9 mouse cellular contexts compared by ENCODE assay signal in the genomic region with DNA sequence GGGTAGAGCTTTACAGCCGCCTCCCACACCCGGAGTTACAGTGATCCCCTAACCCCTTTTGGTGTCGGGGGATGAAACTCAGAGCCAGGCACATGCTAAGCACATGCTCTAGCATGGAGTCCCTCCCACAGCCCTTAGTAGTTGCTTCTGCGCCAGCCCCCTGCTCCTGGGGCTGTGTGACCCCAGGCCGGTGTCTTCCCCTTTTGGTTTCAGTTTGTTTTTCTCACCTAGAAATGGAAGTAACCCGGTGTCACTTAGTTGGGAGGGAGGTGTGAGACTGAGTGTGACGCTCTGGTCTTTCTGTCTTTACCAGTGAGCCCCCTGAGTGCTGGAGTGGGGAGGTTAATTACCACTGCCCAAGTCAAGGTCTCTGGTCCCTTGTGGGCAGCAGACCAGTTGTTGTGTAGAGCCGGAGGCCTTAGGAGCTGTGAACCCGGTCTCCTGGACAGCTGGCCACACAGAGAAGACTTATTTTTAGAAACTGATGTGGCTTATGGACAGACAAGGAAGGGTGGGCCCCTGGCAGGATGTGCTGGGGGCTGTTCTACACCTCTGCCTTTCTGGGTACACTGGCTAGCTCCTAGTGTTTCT. TPM values are rescaled to one million over a fixed set of nuclear protein-coding genes. Genes with fewer than 3 reads are reported as not detected.
DNase-seq lines count a peak whose midpoint lies in the region; ATAC-seq lines count a peak whose summit lies in the region.
"Had no signal": no experiment of that assay in that cellular context is flagged by ENCODE, and none has a peak within 500 bp of the region (broad histone marks: within the 10 kb centered on the region; RNA-seq: fewer than 3 reads in every experiment).

No protein-coding gene starts in this region.

- H3K27me3 ChIP-seq in embryonic facial prominence, embryonic 12.5 days = peaks cover 4% of the 10 kb centered on the region; the same call in 1 of the 2 replicates
- H3K27me3 ChIP-seq in heart, embryonic 15.5 days = no peaks in the 10 kb centered on the region
- H3K27me3 ChIP-seq in limb, embryonic 10.5 days (ENCODE audit: low read depth, poor library complexity, severe bottlenecking) = peaks cover 5% of the 10 kb centered on the region; the same call in 1 of the 2 replicates
- H3K27me3 ChIP-seq in midbrain, embryonic 14.5 days (ENCODE audit: control insufficient read depth, insufficient read depth, low read length) = no peaks in the 10 kb centered on the region
- H3K27me3 ChIP-seq: Patski had no signal

- peak; percentile 32 to 43 for DNase-seq in cerebellum, postnatal 10 days
- no peak for DNase-seq in cerebellum, adult 8-10 months
- no peak for DNase-seq in limb, embryonic 10.5 days (ENCODE audit: low spot score)
- DNase-seq in midbrain, embryonic 14.5 days = no peak
- no peak for DNase-seq in right cerebral cortex, adult 18-20 months
- DNase-seq in ovary, postnatal 14 days (ENCODE audit: low spot score) = no peak

- H3K4me1 ChIP-seq in embryonic facial prominence, embryonic 12.5 days = peaks cover 13% of the 10 kb centered on the region
- H3K4me1 ChIP-seq in heart, embryonic 15.5 days (replicated peaks) = peaks cover 41% of the 10 kb centered on the region
- H3K4me1 ChIP-seq in limb, embryonic 10.5 days = peaks cover 30% of the 10 kb centered on the region
- peaks cover 16% of the 10 kb centered on the region for H3K4me1 ChIP-seq in midbrain, embryonic 14.5 days (ENCODE audit: control insufficient read depth, insufficient read depth, low read length)

- H3K4me3 ChIP-seq in embryonic facial prominence, embryonic 12.5 days = peak overlapping the region; percentile 58
- H3K4me3 ChIP-seq in heart, embryonic 15.5 days = peak overlapping the region; percentile 64
- H3K4me3 ChIP-seq in limb, embryonic 10.5 days = peak overlapping the region; percentile 69
- peak overlapping the region; percentile 49 for H3K4me3 ChIP-seq in midbrain, embryonic 14.5 days (replicated peaks; ENCODE audit: low read depth, low read length)

- ATAC-seq in embryonic facial prominence, embryonic 12.5 days (ENCODE audit: insufficient number of reproducible peaks, insufficient read depth, low FRiP score, low TSS enrichment) = no peak
- ATAC-seq in heart, embryonic 15.5 days (replicated peaks; ENCODE audit: insufficient number of reproducible peaks, insufficient read depth, low FRiP score, low read depth) = no peak
- ATAC-seq in midbrain, embryonic 14.5 days (ENCODE audit: low FRiP score, low TSS enrichment) = no peak

- 0 out of 2 replicates have a peak, but pooled peaks cover 4% of the 10 kb centered on the region for H3K36me3 ChIP-seq in embryonic facial prominence, embryonic 12.5 days
- peaks cover 5% of the 10 kb centered on the region; the same call in 1 of the 2 replicates for H3K36me3 ChIP-seq in heart, embryonic 15.5 days
- peaks cover 15% of the 10 kb centered on the region for H3K36me3 ChIP-seq in limb, embryonic 10.5 days
- no peaks in the 10 kb centered on the region for H3K36me3 ChIP-seq in midbrain, embryonic 14.5 days (ENCODE audit: control insufficient read depth, insufficient read depth, low read length)

- 37% methylated on average over 9 of the region's 9 CpGs for WGBS in embryonic facial prominence, embryonic 12.5 days
- WGBS in heart, embryonic 15.5 days = 10% methylated on average over 9 of the region's 9 CpGs
- 21% methylated on average over 9 of the region's 9 CpGs for WGBS in limb, embryonic 10.5 days
- 56% methylated on average over 9 of the region's 9 CpGs for WGBS in midbrain, embryonic 14.5 days

- peak overlapping the region; percentile 63 for H3K9ac ChIP-seq in embryonic facial prominence, embryonic 12.5 days
- peak overlapping the region; percentile 71 for H3K9ac ChIP-seq in heart, embryonic 15.5 days
- peak overlapping the region; percentile 60 for H3K9ac ChIP-seq in midbrain, embryonic 14.5 days (replicated peaks; ENCODE audit: low read length)

- peak overlapping the region; percentile 62 for H3K4me2 ChIP-seq in embryonic facial prominence, embryonic 12.5 days (replicated peaks)
- H3K4me2 ChIP-seq in heart, embryonic 15.5 days = peak overlapping the region; percentile 74
- H3K4me2 ChIP-seq in midbrain, embryonic 14.5 days (ENCODE audit: low read length) = peak overlapping the region; percentile 67

- no peaks in the 10 kb centered on the region for H3K9me3 ChIP-seq in embryonic facial prominence, embryonic 12.5 days
- H3K9me3 ChIP-seq in heart, embryonic 15.5 days (replicated peaks) = no peaks in the 10 kb centered on the region
- no peaks in the 10 kb centered on the region for H3K9me3 ChIP-seq in limb, embryonic 10.5 days (replicated peaks)
- H3K9me3 ChIP-seq in midbrain, embryonic 14.5 days (ENCODE audit: control insufficient read depth, low read length) = no peaks in the 10 kb centered on the region

- H3K27ac ChIP-seq in embryonic facial prominence, embryonic 12.5 days = no peak overlapping the region
- peak overlapping the region; percentile 82 for H3K27ac ChIP-seq in heart, embryonic 15.5 days
- H3K27ac ChIP-seq in limb, embryonic 10.5 days = peak overlapping the region; percentile 89
- H3K27ac ChIP-seq in midbrain, embryonic 14.5 days (replicated peaks; ENCODE audit: low read depth, low read length) = no peak overlapping the region

RNA-seq across cellular contexts. Expression of gene St6galnac4, which starts 0.9 kb away (rescaled TPM):
- 32.7 and 36.5 TPM in 2 replicates for polyA plus RNA-seq in embryonic facial prominence, embryonic 12.5 days (2016; fragmentation: Nextera tagmentation; extraction: Ambion mirVana)
- 33.5 and 38.7 TPM in 2 replicates for polyA plus RNA-seq in heart, embryonic 15.5 days (2015; fragmentation: Nextera tagmentation; extraction: Ambion mirVana)
- polyA plus RNA-seq in limb, embryonic 10.5 days (2016; fragmentation: Nextera tagmentation; extraction: Ambion mirVana) = 26.0 and 26.1 TPM in 2 replicates
- 20.1 and 24.8 TPM in 2 replicates for polyA plus RNA-seq in midbrain, embryonic 14.5 days (2014; fragmentation: Nextera tagmentation; extraction: Ambion mirVana)

RNA-seq across cellular contexts. Expression of gene St6galnac6, which starts 11.7 kb away (rescaled TPM):
- 26.4 and 28.1 TPM in 2 replicates for polyA plus RNA-seq in embryonic facial prominence, embryonic 12.5 days (2016; fragmentation: Nextera tagmentation; extraction: Ambion mirVana)
- 28.5 and 29.0 TPM in 2 replicates for polyA plus RNA-seq in heart, embryonic 15.5 days (2015; fragmentation: Nextera tagmentation; extraction: Ambion mirVana)
- polyA plus RNA-seq in limb, embryonic 10.5 days (2016; fragmentation: Nextera tagmentation; extraction: Ambion mirVana) = 11.8 and 16.7 TPM in 2 replicates
- polyA plus RNA-seq in midbrain, embryonic 14.5 days (2014; fragmentation: Nextera tagmentation; extraction: Ambion mirVana) = 7.6 and 10.2 TPM in 2 replicates

RNA-seq across cellular contexts. Expression of gene 9430097D07Rik, which starts 12.3 kb away (rescaled TPM):
- polyA plus RNA-seq in embryonic facial prominence, embryonic 12.5 days (2016; fragmentation: Nextera tagmentation; extraction: Ambion mirVana) = 0.29 TPM in 1 of 2 replicates, not detected in the other
- polyA plus RNA-seq in heart, embryonic 15.5 days (2015; fragmentation: Nextera tagmentation; extraction: Ambion mirVana) = 0.08 TPM in 1 of 2 replicates, not detected in the other
- polyA plus RNA-seq in limb, embryonic 10.5 days (2016; fragmentation: Nextera tagmentation; extraction: Ambion mirVana) = 0.24 TPM in 1 of 2 replicates, not detected in the other
- 0.29 and 1.3 TPM in 2 replicates for polyA plus RNA-seq in midbrain, embryonic 14.5 days (2014; fragmentation: Nextera tagmentation; extraction: Ambion mirVana)

RNA-seq across cellular contexts. Expression of gene Pip5kl1, which starts 13.2 kb away (rescaled TPM):
- 2.9 and 3.4 TPM in 2 replicates for polyA plus RNA-seq in embryonic facial prominence, embryonic 12.5 days (2016; fragmentation: Nextera tagmentation; extraction: Ambion mirVana)
- 0.23 TPM in 1 of 2 replicates, not detected in the other for polyA plus RNA-seq in heart, embryonic 15.5 days (2015; fragmentation: Nextera tagmentation; extraction: Ambion mirVana)
- 1.0 and 2.7 TPM in 2 replicates for polyA plus RNA-seq in limb, embryonic 10.5 days (2016; fragmentation: Nextera tagmentation; extraction: Ambion mirVana)
- polyA plus RNA-seq in midbrain, embryonic 14.5 days (2014; fragmentation: Nextera tagmentation; extraction: Ambion mirVana) = 7.1 and 11.5 TPM in 2 replicates

RNA-seq across cellular contexts. Expression of gene Dpm2, which starts 17.2 kb away (rescaled TPM):
- polyA plus RNA-seq in embryonic facial prominence, embryonic 12.5 days (2016; fragmentation: Nextera tagmentation; extraction: Ambion mirVana) = 110 and 113 TPM in 2 replicates
- polyA plus RNA-seq in heart, embryonic 15.5 days (2015; fragmentation: Nextera tagmentation; extraction: Ambion mirVana) = 62.0 and 71.0 TPM in 2 replicates
- polyA plus RNA-seq in limb, embryonic 10.5 days (2016; fragmentation: Nextera tagmentation; extraction: Ambion mirVana) = 104 and 109 TPM in 2 replicates
- 138 and 165 TPM in 2 replicates for polyA plus RNA-seq in midbrain, embryonic 14.5 days (2014; fragmentation: Nextera tagmentation; extraction: Ambion mirVana)

Comparison
In these comparisons a context has a peak if more than half of its experiments do, and no peak if none do; other contexts are left out.
1. DNase-seq: peak in cerebellum, postnatal 10 days (2 of 2); none in cerebellum, adult 8-10 months (single experiment), limb, embryonic 10.5 days (single experiment), midbrain, embryonic 14.5 days (single experiment), right cerebral cortex, adult 18-20 months (single experiment) and ovary, postnatal 14 days (single experiment).
2. H3K27ac ChIP-seq: peak in heart, embryonic 15.5 days (single experiment) and limb, embryonic 10.5 days (single experiment); none in embryonic facial prominence, embryonic 12.5 days (single experiment) and midbrain, embryonic 14.5 days (single experiment).
3. Peak in every context shown above with its lines, with median percentiles within 50 percentile points of each other: H3K4me2 ChIP-seq, H3K4me3 ChIP-seq and H3K9ac ChIP-seq.